Mouse (Mus musculus): ENCODE data around the gene Hvcn1. TPM values are rescaled to one million over a fixed set of nuclear protein-coding genes. Genes with fewer than 3 reads are reported as not detected.

Hvcn1 gene
- polyA plus RNA-seq, 1 experiment from 2014 or later, result 7.0 TPM

DNA sequence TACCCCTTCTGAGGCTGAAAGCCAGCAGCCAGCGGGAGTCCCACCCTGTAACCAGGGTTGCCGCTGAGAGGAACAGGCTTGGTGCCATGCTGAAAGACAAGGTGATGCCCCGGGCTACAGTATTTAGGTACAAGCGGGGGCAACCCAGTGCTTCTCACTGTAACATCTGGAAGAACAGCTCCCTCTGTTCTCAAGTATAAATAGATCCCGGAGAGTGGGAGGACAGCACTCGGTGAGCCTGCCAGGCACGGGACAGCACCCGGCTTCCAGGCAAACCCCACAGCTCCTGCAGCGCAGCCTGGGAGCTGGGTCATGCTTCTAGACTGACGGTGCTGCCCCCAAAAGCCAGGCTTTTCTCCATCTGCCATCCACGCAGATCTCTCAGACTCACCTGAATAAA is 40.9 kb downstream of the Hvcn1 start:
- 84% methylated on average over 11 of the region's 11 CpGs for WGBS
- Histone ChIP-seq H3K36me3 (ENCODE audit: control insufficient read depth, insufficient read depth, low read length) (no peaks in the 10 kb centered on the region), H3K27ac (ENCODE audit: low read length) (no peak overlapping the region), H3K4me1 (ENCODE audit: control insufficient read depth, insufficient read depth, low read length) (no peaks in the 10 kb centered on the region), H3K27me3 (ENCODE audit: control insufficient read depth, insufficient read depth, low read length) (no peaks in the 10 kb centered on the region), H3K4me2 (ENCODE audit: low read depth, low read length) (no peak overlapping the region), H3K9me3 (replicated peaks; ENCODE audit: control insufficient read depth, low read length) (no peaks in the 10 kb centered on the region), H3K4me3 (replicated peaks; ENCODE audit: low read length) (no peak overlapping the region), H3K9ac (ENCODE audit: low read length) (no peak overlapping the region)
- no peak for ATAC-seq (ENCODE audit: insufficient read depth, low FRiP score)

DNA sequence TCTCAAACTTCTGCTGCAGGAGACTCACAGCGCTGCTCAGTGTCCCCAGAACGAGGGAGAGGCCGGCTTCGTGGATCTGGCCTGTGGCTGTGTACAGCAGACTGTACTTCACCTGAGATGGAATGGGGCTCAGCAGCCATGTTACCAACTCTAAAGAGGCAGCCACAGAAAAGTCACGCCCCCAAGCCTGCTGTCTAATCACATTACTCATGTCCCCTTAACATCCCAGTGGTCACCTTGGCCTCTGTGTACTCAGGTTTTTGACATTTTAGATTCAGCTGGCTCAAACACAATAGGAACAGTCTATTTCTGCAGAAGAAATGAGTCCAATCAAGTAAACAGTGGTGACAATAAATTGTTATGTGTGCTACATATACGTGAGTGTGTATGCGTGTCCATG is 41.3 kb downstream of the Hvcn1 start:
- Histone ChIP-seq H3K27ac (ENCODE audit: low read length) (no peak overlapping the region), H3K4me3 (replicated peaks; ENCODE audit: low read length) (no peak overlapping the region)
- no peak for ATAC-seq (ENCODE audit: insufficient read depth, low FRiP score)

GRCm38 (mm10) chr5:122249281-122249680 is 42.7 kb downstream of the Hvcn1 start:
- no peaks in the 10 kb centered on the region for H3K27me3 ChIP-seq (ENCODE audit: control insufficient read depth, insufficient read depth, low read length)
- 82% methylated on average over 4 of the region's 4 CpGs for WGBS

More for the DNA sequence above, 41.3 kb downstream of the Hvcn1 start:
- Histone ChIP-seq H3K4me1 (ENCODE audit: control insufficient read depth, insufficient read depth, low read length) (no peaks in the 10 kb centered on the region), H3K4me2 (ENCODE audit: low read depth, low read length) (no peak overlapping the region), H3K36me3 (ENCODE audit: control insufficient read depth, insufficient read depth, low read length) (no peaks in the 10 kb centered on the region), H3K27me3 (ENCODE audit: control insufficient read depth, insufficient read depth, low read length) (no peaks in the 10 kb centered on the region), H3K9ac (ENCODE audit: low read length) (no peak overlapping the region), H3K9me3 (replicated peaks; ENCODE audit: control insufficient read depth, low read length) (no peaks in the 10 kb centered on the region)
- 93% methylated on average over 7 of the region's 7 CpGs for WGBS

DNA sequence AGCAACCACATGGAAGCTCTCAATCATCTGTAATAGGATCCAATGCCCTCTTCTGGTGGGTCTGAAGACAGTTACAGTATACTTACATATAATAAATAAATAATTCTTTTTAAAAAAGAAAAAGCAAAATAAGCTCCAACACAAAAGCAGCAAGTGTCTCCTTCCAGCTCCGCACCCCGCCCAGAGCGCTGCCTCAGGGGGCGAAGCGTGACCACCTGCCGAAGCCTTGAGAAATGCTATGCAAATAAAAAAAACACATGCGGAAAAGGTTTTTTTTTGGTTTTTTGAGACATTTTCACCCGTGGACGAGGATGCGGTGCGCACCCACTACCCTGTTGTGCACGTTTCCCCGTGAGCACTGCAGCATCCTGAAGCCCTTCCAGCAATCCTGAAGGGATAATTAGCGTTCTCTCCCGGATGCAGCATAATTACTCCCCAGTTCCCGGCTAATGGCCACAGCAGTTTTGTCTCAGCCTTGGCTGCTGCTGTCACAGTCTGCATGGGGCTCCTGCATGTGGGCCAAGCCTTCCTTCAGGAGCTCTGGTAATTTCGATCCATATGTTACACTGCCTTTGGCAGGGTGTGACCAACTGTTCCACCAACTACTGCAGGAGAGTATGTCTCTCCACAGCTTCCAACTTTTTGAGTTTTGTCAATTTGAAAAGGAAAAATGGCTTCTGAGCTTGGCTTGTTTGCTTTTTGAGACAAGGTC is 45.4 kb downstream of the Hvcn1 start:
- 0 out of 2 replicates have a peak, but pooled peaks cover 5% of the 10 kb centered on the region for H3K36me3 ChIP-seq (ENCODE audit: control insufficient read depth, insufficient read depth, low read length)
- no peak overlapping the region for H3K27ac ChIP-seq (ENCODE audit: low read length)
- no peak overlapping the region for H3K4me3 ChIP-seq (replicated peaks; ENCODE audit: low read length)
- no peak overlapping the region for H3K4me2 ChIP-seq (ENCODE audit: low read depth, low read length)
- no peaks in the 10 kb centered on the region for H3K4me1 ChIP-seq (ENCODE audit: control insufficient read depth, insufficient read depth, low read length)
- H3K9ac ChIP-seq (ENCODE audit: low read length), result no peak overlapping the region
- no peaks in the 10 kb centered on the region for H3K9me3 ChIP-seq (replicated peaks; ENCODE audit: control insufficient read depth, low read length)
- no peaks in the 10 kb centered on the region for H3K27me3 ChIP-seq (ENCODE audit: control insufficient read depth, insufficient read depth, low read length)
- no peak for ATAC-seq (ENCODE audit: insufficient read depth, low FRiP score)
- WGBS, result 92% methylated on average over 17 of the region's 17 CpGs

More at GRCm38 (mm10) chr5:122249281-122249680, 42.7 kb downstream of the Hvcn1 start:
- no peak overlapping the region for H3K9ac ChIP-seq (ENCODE audit: low read length)
- no peaks in the 10 kb centered on the region for H3K4me1 ChIP-seq (ENCODE audit: control insufficient read depth, insufficient read depth, low read length)
- no peak for ATAC-seq (ENCODE audit: insufficient read depth, low FRiP score)
- no peaks in the 10 kb centered on the region for H3K36me3 ChIP-seq (ENCODE audit: control insufficient read depth, insufficient read depth, low read length)
- H3K27ac ChIP-seq (ENCODE audit: low read length), result no peak overlapping the region
- no peaks in the 10 kb centered on the region for H3K9me3 ChIP-seq (replicated peaks; ENCODE audit: control insufficient read depth, low read length)
- H3K4me2 ChIP-seq (ENCODE audit: low read depth, low read length), result no peak overlapping the region
- no peak overlapping the region for H3K4me3 ChIP-seq (replicated peaks; ENCODE audit: low read length)

GRCm38 (mm10) chr5:122258027-122258741 is 51.6 kb downstream of the Hvcn1 start:
- Histone ChIP-seq H3K4me2 (ENCODE audit: low read depth, low read length) (no peak overlapping the region), H3K9me3 (replicated peaks; ENCODE audit: control insufficient read depth, low read length) (no peaks in the 10 kb centered on the region), H3K4me1 (ENCODE audit: control insufficient read depth, insufficient read depth, low read length) (peaks cover 3% of the 10 kb centered on the region; the same call in 1 of the 2 replicates), H3K36me3 (ENCODE audit: control insufficient read depth, insufficient read depth, low read length) (0 out of 2 replicates have a peak, but pooled peaks cover 5% of the 10 kb centered on the region), H3K27me3 (ENCODE audit: control insufficient read depth, insufficient read depth, low read length) (no peaks in the 10 kb centered on the region), H3K9ac (ENCODE audit: low read length) (no peak overlapping the region), H3K27ac (ENCODE audit: low read length) (no peak overlapping the region), H3K4me3 (replicated peaks; ENCODE audit: low read length) (no peak overlapping the region)
- ATAC-seq (ENCODE audit: insufficient read depth, low FRiP score), result no peak
- whole genome bisulfite sequencing, result 80% methylated on average over 6 of the region's 6 CpGs

DNA sequence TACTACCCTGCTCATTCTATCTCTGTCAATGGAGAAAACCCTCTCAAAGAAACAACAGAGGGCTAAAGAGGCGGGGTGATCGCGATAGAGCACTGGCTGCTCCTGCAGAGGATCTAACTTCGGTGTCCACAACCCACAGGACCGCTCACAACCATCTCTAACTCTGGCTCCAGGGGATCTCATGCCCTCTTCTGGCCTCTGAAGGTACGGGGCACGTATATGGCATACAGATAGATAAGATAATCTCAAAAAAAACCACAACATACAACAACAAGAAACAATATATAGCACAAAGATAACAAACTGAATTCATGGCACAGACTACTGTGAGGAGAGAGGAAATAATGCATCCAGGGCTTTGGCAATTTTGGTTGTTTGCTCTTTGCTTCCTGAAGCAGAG is 55.5 kb downstream of the Hvcn1 start:
- H3K36me3 ChIP-seq (ENCODE audit: control insufficient read depth, insufficient read depth, low read length), result no peaks in the 10 kb centered on the region
- no peak overlapping the region for H3K9ac ChIP-seq (ENCODE audit: low read length)
- no peaks in the 10 kb centered on the region for H3K27me3 ChIP-seq (ENCODE audit: control insufficient read depth, insufficient read depth, low read length)
- H3K4me1 ChIP-seq (ENCODE audit: control insufficient read depth, insufficient read depth, low read length), result peaks cover 8% of the 10 kb centered on the region; the same call in 1 of the 2 replicates
- no peak overlapping the region for H3K27ac ChIP-seq (ENCODE audit: low read length)
- H3K4me3 ChIP-seq (replicated peaks; ENCODE audit: low read length), result no peak overlapping the region
- ATAC-seq (ENCODE audit: insufficient read depth, low FRiP score), result no peak
- WGBS, result 58% methylated on average over 7 of the region's 7 CpGs
- no peak overlapping the region for H3K4me2 ChIP-seq (ENCODE audit: low read depth, low read length)
- no peaks in the 10 kb centered on the region for H3K9me3 ChIP-seq (replicated peaks; ENCODE audit: control insufficient read depth, low read length)

- ATAC-seq (ENCODE audit: insufficient read depth, low FRiP score), result peak; percentile 98
- H3K27ac ChIP-seq (ENCODE audit: low read length), result 0 out of 2 replicates have a peak within 1 kb of the TSS, but pooled peaks have one; percentile 34
- peak within 1 kb of the TSS; percentile 75 for H3K4me3 ChIP-seq (replicated peaks; ENCODE audit: low read length)
- H3K9ac ChIP-seq (ENCODE audit: low read length), result peak within 1 kb of the TSS; percentile 83
- peak within 1 kb of the TSS; percentile 53 for H3K4me2 ChIP-seq (ENCODE audit: low read depth, low read length)
- no peaks in the 10 kb centered on the region for H3K36me3 ChIP-seq (ENCODE audit: control insufficient read depth, insufficient read depth, low read length)
- H3K27me3 ChIP-seq (ENCODE audit: control insufficient read depth, insufficient read depth, low read length), result no peaks in the 10 kb centered on the region
- WGBS, result 1% methylated on average over 49 of the region's 49 CpGs
- no peaks in the 10 kb centered on the region for H3K9me3 ChIP-seq (replicated peaks; ENCODE audit: control insufficient read depth, low read length)
- H3K4me1 ChIP-seq (ENCODE audit: control insufficient read depth, insufficient read depth, low read length), result peaks cover 8% of the 10 kb centered on the region; the same call in 1 of the 2 replicates
These were observed 57.6 kb downstream of the Hvcn1 start, which contains the start of gene Tctn1 for GRCm38 (mm10) chr5:122263933-122264905. TSS of gene Tctn1 (minus strand) at chr5:122264460.

GRCm38 (mm10) chr5:122265187-122265586 is 58.6 kb downstream of the Hvcn1 start:
- Histone ChIP-seq H3K4me1 (ENCODE audit: control insufficient read depth, insufficient read depth, low read length) (peaks cover 8% of the 10 kb centered on the region; the same call in 1 of the 2 replicates), H3K4me3 (replicated peaks; ENCODE audit: low read length) (no peak overlapping the region), H3K9me3 (replicated peaks; ENCODE audit: control insufficient read depth, low read length) (no peaks in the 10 kb centered on the region), H3K27ac (ENCODE audit: low read length) (no peak overlapping the region), H3K9ac (ENCODE audit: low read length) (no peak overlapping the region), H3K27me3 (ENCODE audit: control insufficient read depth, insufficient read depth, low read length) (no peaks in the 10 kb centered on the region), H3K4me2 (ENCODE audit: low read depth, low read length) (no peak overlapping the region), H3K36me3 (ENCODE audit: control insufficient read depth, insufficient read depth, low read length) (no peaks in the 10 kb centered on the region)
- 65% methylated on average over 3 of the region's 3 CpGs for WGBS
- no peak for ATAC-seq (ENCODE audit: insufficient read depth, low FRiP score)
